Comparison of ENCODE assay signal across 21 mouse cellular contexts in the genomic region with DNA sequence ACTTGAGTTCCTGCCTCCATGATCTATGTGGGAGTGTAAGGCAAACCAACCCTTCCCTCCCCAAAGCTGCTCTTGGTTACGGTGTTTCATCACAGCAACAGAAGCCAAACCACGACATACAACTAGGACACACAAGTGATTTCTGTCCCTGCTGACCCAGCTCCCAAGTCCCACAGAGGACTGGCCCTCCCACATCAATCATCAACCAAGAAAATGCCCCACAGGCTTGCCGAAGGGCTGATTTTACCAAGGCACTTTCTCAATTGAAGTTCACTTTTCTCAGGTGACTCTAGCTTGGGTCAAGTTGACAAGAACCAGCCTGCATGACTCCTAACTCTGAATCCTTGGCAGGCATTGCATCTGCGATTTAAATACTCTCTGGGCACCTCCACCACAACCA.
"Had no signal": no experiment of that assay in that cellular context is flagged by ENCODE, and none has a peak within 500 bp of the region (broad histone marks: within the 10 kb centered on the region; RNA-seq: fewer than 3 reads in every experiment).

No protein-coding gene starts in this region.

- H3K9ac ChIP-seq: lung, embryonic 14.5 days; midbrain, embryonic 12.5 days; neural tube, embryonic 13.5 days; neural tube, embryonic 15.5 days; stomach, embryonic 15.5 days had no signal

- H3K36me3 ChIP-seq: midbrain, embryonic 10.5 days; midbrain, embryonic 12.5 days; neural tube, embryonic 13.5 days; neural tube, embryonic 15.5 days; stomach, embryonic 15.5 days had no signal

- H3K27me3 ChIP-seq: neural tube, embryonic 13.5 days; neural tube, embryonic 15.5 days; stomach, embryonic 15.5 days had no signal

- H3K27ac ChIP-seq: midbrain, embryonic 10.5 days; midbrain, embryonic 12.5 days; neural tube, embryonic 13.5 days; neural tube, embryonic 15.5 days; stomach, embryonic 15.5 days; stomach, postnatal 0 days had no signal

- ATAC-seq: midbrain, embryonic 16.5 days had no signal

- H3K9me3 ChIP-seq: neural tube, embryonic 15.5 days; stomach, embryonic 15.5 days had no signal

- H3K4me2 ChIP-seq: lung, embryonic 14.5 days; midbrain, embryonic 12.5 days; neural tube, embryonic 13.5 days; neural tube, embryonic 15.5 days; stomach, embryonic 15.5 days had no signal

- DNase-seq: lung, adult 18-20 months; lung, embryonic 14.5 days; lung, postnatal 10 days; lung, postnatal 4 days; midbrain, embryonic 14.5 days; retina, postnatal 1 day; right cerebral cortex, adult 18-20 months; right cerebral cortex, postnatal 25 days; right cerebral cortex, postnatal 4 days; spleen, adult 18-20 months; thymus, adult 2 months; thymus, postnatal 25 days; thymus, postnatal 4 days had no signal

- H3K4me3 ChIP-seq: midbrain, embryonic 10.5 days; midbrain, embryonic 12.5 days; myocyte; neural tube, embryonic 13.5 days; neural tube, embryonic 15.5 days; stomach, embryonic 15.5 days had no signal
